Mouse (Mus musculus) ES-E14 (cell line): Measurements from ENCODE around the gene Pus3. TPM values are rescaled to one million over a fixed set of nuclear protein-coding genes. Genes with fewer than 3 reads are reported as not detected.

ENCODE experiments used
- DNase-seq: peaks from one replicate; pipeline ENCODE4 v3.0.0-alpha.2; 2013; ENCODE audit warnings: low read depth, low spot score
- H3K27ac ChIP-seq: 2 replicates; pipeline ENCODE4 v1.5.1; 2012; ENCODE audit warnings: low read depth, mild to moderate bottlenecking, low read length, moderate library complexity, mixed read lengths; ENCODE audit not compliant: poor library complexity, insufficient read depth, severe bottlenecking
- H3K36me3 ChIP-seq: 2 replicates; pipeline ENCODE4 v1.6.1; 2012; ENCODE audit warnings: mild to moderate bottlenecking, low read length, moderate library complexity, mixed read lengths; ENCODE audit not compliant: control insufficient read depth, poor library complexity, insufficient read depth, severe bottlenecking
- H3K4me1 ChIP-seq, 2 experiments: fragments of 150-350 bp in 1 of 2; sonication (generic) in 1 of 2; 2 replicates each; pipeline ENCODE4 v1.6.1; 2012; ENCODE audit warnings: low read length in 2 of 2, mild to moderate bottlenecking in 1 of 2, mixed read lengths in 1 of 2; ENCODE audit not compliant: control insufficient read depth in 2 of 2, insufficient read depth in 2 of 2, poor library complexity in 1 of 2
- H3K4me3 ChIP-seq, 2 experiments: fragments of 150-350 bp in 1 of 2; sonication (generic) in 1 of 2; 2 replicates each; pipeline ENCODE4 v1.5.1; 2012; ENCODE audit warnings: low read length in 2 of 2, low read depth in 1 of 2, mild to moderate bottlenecking in 1 of 2, mixed read lengths in 1 of 2; ENCODE audit not compliant: insufficient read depth in 1 of 2, poor library complexity in 1 of 2, severe bottlenecking in 1 of 2
- H3K9ac ChIP-seq: 2 replicates; pipeline ENCODE4 v1.6.1; 2012; ENCODE audit warnings: low read depth, mild to moderate bottlenecking, low read length, mixed read lengths; ENCODE audit not compliant: poor library complexity, insufficient read depth, severe bottlenecking
- H3K9me3 ChIP-seq: fragments of 150-350 bp; sonication (generic); 2 replicates; pipeline ENCODE4 v1.6.1; 2012; ENCODE audit warnings: low read depth, mild to moderate bottlenecking, low read length; ENCODE audit not compliant: control insufficient read depth, insufficient read depth
- CHD2 ChIP-seq: IDR thresholded peaks from 2 replicates; pipeline ENCODE4 v1.6.1; 2014; ENCODE audit warnings: mild to moderate bottlenecking, low read depth, low read length, inconsistent platforms
- HCFC1 ChIP-seq: IDR thresholded peaks from 2 replicates; pipeline ENCODE4 v1.6.1; 2012; ENCODE audit warnings: low read length, inconsistent platforms, borderline replicate concordance; ENCODE audit not compliant: insufficient read depth
- MAFK ChIP-seq: IDR thresholded peaks from 2 replicates; pipeline ENCODE4 v1.6.1; 2014; ENCODE audit warnings: mild to moderate bottlenecking, low read depth, low read length, inconsistent platforms; ENCODE audit not compliant: insufficient read depth
- ZC3H11A ChIP-seq: IDR thresholded peaks from 2 replicates; pipeline ENCODE4 v1.6.1; 2012; ENCODE audit warnings: low read depth, mild to moderate bottlenecking, inconsistent platforms, low read length, borderline replicate concordance
- ZNF384 ChIP-seq: IDR thresholded peaks from 2 replicates; pipeline ENCODE4 v1.6.1; 2012; ENCODE audit warnings: low read depth, low read length, inconsistent platforms
- in situ Hi-C, 2 experiments: fragments of 600-800 bp; cut with MboI; formaldehyde crosslinking; loops; one replicate each; pipeline ENCODE4 v1.15.1; 2025; ENCODE audit warnings: low sequenced_read_pairs in 2 of 2, inconsistent platforms in 1 of 2; ENCODE audit not compliant: unreplicated experiment in 2 of 2
- total RNA-seq: library from RNA; depleted of rRNA; stranded (reverse); fragments of 300-350 nt; gene quantifications from 2 replicates; pipeline ENCODE4 v1.2.3, GENCODE M21; 2012

Pus3 gene
- total RNA-seq, 1 experiment: 25.6 TPM

- H3K4me3 ChIP-seq: no peak overlapping the region
- H3K9me3 ChIP-seq: no peaks in the 10 kb centered on the region
- H3K9ac ChIP-seq: no peak overlapping the region
- H3K27ac ChIP-seq: no peak overlapping the region
- H3K36me3 ChIP-seq: no peaks in the 10 kb centered on the region
- DNase-seq: no peak
- H3K4me1 ChIP-seq: no peaks in the 10 kb centered on the region
- in situ Hi-C loops: no loop called here
- no peak for TF ChIP-seq ZNF384
- no peak for TF ChIP-seq MAFK
- TF ChIP-seq CHD2: no peak
- TF ChIP-seq ZC3H11A: no peak
- TF ChIP-seq HCFC1: no peak
These were observed 15.1 kb upstream of the Pus3 start for GRCm38 (mm10) chr9:35543099-35543860.

GRCm38 (mm10) chr9:35544666-35545065 is 13.7 kb upstream of the Pus3 start:
- Histone ChIP-seq H3K9me3 (no peaks in the 10 kb centered on the region), H3K9ac (no peak overlapping the region), H3K4me3 (no peak overlapping the region), H3K4me1 (no peaks in the 10 kb centered on the region), H3K36me3 (no peaks in the 10 kb centered on the region), H3K27ac (no peak overlapping the region)
- TF ChIP-seq ZNF384 (no peak), ZC3H11A (no peak), CHD2 (no peak), MAFK (no peak), HCFC1 (no peak)
- in situ Hi-C loops: no loop called here
- no peak for DNase-seq

DNA sequence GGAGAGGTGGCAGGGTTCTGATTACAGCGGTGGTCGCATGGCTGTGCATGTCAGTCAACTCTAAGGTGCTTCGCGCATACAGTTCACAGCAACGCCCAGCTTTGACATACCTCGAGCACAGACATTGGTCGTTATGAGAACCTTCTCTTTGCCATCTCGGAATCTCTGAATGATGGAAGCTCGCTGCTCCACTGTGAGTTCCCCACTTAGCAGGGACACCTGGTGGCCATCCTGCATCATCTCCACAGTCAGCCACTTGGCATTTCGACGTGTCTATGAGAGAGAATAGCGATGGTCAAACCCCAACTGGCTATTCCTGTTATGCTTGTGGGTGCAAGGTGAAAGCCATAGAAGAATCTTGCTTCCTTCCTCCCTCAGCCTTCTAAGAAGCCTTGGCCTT is 12.7 kb upstream of the Pus3 start:
- no peak for TF ChIP-seq MAFK
- TF ChIP-seq ZC3H11A: no peak
- no peak for TF ChIP-seq CHD2
- no peak for TF ChIP-seq ZNF384
- TF ChIP-seq HCFC1: no peak
- no peak for DNase-seq
- no peaks in the 10 kb centered on the region for H3K4me1 ChIP-seq
- H3K36me3 ChIP-seq: no peaks in the 10 kb centered on the region
- no peak overlapping the region for H3K9ac ChIP-seq
- H3K27ac ChIP-seq: no peak overlapping the region
- no peaks in the 10 kb centered on the region for H3K9me3 ChIP-seq
- in situ Hi-C loops: no loop called here
- no peak overlapping the region for H3K4me3 ChIP-seq

DNA sequence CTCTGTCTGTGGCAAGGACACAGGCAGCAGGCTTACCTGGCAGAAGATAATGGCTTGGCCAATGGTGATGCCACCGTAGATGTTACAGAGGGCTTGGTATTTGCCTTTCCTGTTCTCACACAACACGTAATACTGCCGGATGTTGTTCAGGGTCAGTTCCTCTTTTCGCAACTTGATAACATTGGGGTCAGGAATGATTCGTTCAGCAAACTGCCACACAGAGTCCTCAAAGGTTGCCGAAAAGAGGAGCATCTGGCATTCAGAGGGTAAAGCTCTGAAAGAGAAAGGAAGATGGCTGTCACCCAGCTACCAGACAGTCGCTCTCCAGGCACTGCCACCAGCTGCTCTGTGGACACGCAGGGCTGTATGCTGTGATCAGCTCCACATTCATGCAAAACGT is 11.7 kb upstream of the Pus3 start:
- H3K9ac ChIP-seq: no peak overlapping the region
- in situ Hi-C loops: no loop called here
- no peak overlapping the region for H3K27ac ChIP-seq
- DNase-seq: no peak
- H3K4me1 ChIP-seq: no peaks in the 10 kb centered on the region
- no peak overlapping the region for H3K4me3 ChIP-seq
- no peaks in the 10 kb centered on the region for H3K36me3 ChIP-seq
- TF ChIP-seq ZNF384 (no peak), CHD2 (no peak)
- no peaks in the 10 kb centered on the region for H3K9me3 ChIP-seq

DNA sequence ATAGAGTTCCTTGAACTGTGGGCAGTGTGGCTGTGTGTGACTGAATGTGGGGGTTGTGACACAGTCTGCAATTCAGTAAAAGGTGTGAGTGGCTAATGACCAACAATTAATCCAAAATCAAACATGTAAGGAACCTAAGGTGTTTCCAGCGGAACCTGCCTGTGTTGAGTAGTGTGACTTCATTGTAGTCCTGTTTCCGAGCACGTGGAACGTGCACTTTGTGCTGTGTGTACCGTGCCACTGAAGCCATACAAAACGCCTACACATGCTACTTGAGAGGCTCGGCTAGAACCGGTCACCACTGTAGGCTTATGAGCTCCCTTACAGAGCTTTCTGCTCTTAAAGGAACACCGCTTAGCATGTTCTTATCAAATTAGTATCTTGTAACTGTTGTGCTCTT is 9.9 kb upstream of the Pus3 start:
- TF ChIP-seq HCFC1 (no peak), CHD2 (no peak), MAFK (no peak), ZNF384 (no peak), ZC3H11A (no peak)
- H3K9me3 ChIP-seq: no peaks in the 10 kb centered on the region
- H3K36me3 ChIP-seq: no peaks in the 10 kb centered on the region
- H3K27ac ChIP-seq: no peak overlapping the region
- in situ Hi-C loops: no loop called here
- no peaks in the 10 kb centered on the region for H3K4me1 ChIP-seq
- no peak overlapping the region for H3K4me3 ChIP-seq
- no peak for DNase-seq
- no peak overlapping the region for H3K9ac ChIP-seq
